Mouse (Mus musculus) olfactory bulb, adult 2 months (tissue): ENCODE results near the gene Cebpe. TPM values are rescaled to one million over a fixed set of nuclear protein-coding genes. Genes with fewer than 3 reads are reported as not detected.
A peak's percentile ranks its signal among the peaks of the same experiment; 100 is the strongest.

ENCODE experiments used
- H3K27ac ChIP-seq: fragments of 200-500 bp; 2 replicates; pipeline ENCODE4 v1.5.1; 2012; ENCODE audit warnings: low read depth, low read length; ENCODE audit not compliant: insufficient read depth
- H3K4me1 ChIP-seq: fragments of 200-500 bp; 2 replicates; pipeline ENCODE4 v1.6.1; 2012; ENCODE audit warnings: low read length; ENCODE audit not compliant: control insufficient read depth, insufficient read depth
- H3K4me3 ChIP-seq: fragments of 200-500 bp; 2 replicates; pipeline ENCODE4 v1.5.1; 2012; ENCODE audit warnings: mild to moderate bottlenecking, low read depth, low read length, moderate library complexity; ENCODE audit not compliant: insufficient read depth
- CTCF ChIP-seq: fragments of 200-500 bp; IDR thresholded peaks from 2 replicates; pipeline ENCODE4 v1.5.1; 2012; ENCODE audit warnings: low read depth, mild to moderate bottlenecking, low read length, moderate library complexity; ENCODE audit not compliant: insufficient read depth
- POLR2A ChIP-seq: fragments of 200-500 bp; IDR thresholded peaks from 2 replicates; pipeline ENCODE4 v1.6.1; 2012; ENCODE audit warnings: mild to moderate bottlenecking, low read depth, low read length, moderate library complexity; ENCODE audit not compliant: insufficient read depth
- WGBS: fragments of 180-500 bp; shearing (Covaris S2); methylation state at CpG from one replicate; pipeline ENCODE4 v1.1.7; 2018; 5-methylcytosine and 5-hydroxymethylcytosine counted together
- polyA plus RNA-seq: library from polyadenylated mRNA; stranded (reverse); fragments of >200 nt; gene quantifications from 2 replicates; pipeline ENCODE4 v1.2.4, GENCODE M21; 2012; ENCODE audit warnings: low replicate concordance; ENCODE audit not compliant: missing spikeins, insufficient read depth, insufficient read length

Cebpe gene
- polyA plus RNA-seq, 1 experiment = not detected

- no peak overlapping the region for H3K27ac ChIP-seq
- H3K4me1 ChIP-seq = peaks cover 6% of the 10 kb centered on the region
- no peak for TF ChIP-seq CTCF
- TF ChIP-seq POLR2A = no peak
- 81% methylated on average over 8 of the region's 8 CpGs for WGBS
- no peak overlapping the region for H3K4me3 ChIP-seq
These were observed 887 bp upstream of the Cebpe start for GRCm38 (mm10) chr14:54712861-54713260.

GRCm38 (mm10) chr14:54709054-54709453 lies 2.9 kb downstream of the Cebpe start:
- Histone ChIP-seq H3K27ac (no peak overlapping the region), H3K4me1 (peaks cover 2% of the 10 kb centered on the region; the same call in 1 of the 2 replicates), H3K4me3 (no peak overlapping the region)
- no peak for TF ChIP-seq CTCF
- no peak for TF ChIP-seq POLR2A
- 95% methylated on average over 9 of the region's 9 CpGs for WGBS

- WGBS = 65% methylated on average over 17 of the region's 17 CpGs
- TF ChIP-seq CTCF (no peak), POLR2A (no peak)
- H3K4me1 ChIP-seq = no peaks in the 10 kb centered on the region
- no peak overlapping the region for H3K4me3 ChIP-seq
- H3K27ac ChIP-seq = no peak overlapping the region
These were observed 5.2 kb downstream of the Cebpe start for GRCm38 (mm10) chr14:54706589-54707320.

DNA sequence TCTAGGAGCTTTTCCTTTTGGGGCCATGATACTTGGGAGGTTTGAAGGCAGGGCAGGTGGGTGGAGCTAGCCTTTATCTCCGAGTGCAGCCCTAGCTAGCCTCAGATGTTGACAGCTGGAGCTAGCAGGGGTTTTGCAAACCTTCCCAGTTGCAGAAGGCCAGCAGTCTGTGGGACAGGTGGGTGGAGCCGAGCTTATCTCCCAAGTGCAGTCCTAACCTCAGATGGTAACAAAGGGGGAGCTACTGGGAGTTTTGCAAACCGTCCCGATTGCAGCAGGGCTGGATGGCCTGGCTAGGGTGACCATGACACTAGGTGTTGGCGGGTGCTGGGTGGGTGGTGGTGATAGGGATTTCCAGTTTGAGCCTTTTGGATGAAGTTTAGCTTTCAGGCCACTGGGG lies 6.1 kb downstream of the Cebpe start:
- TF ChIP-seq CTCF (no peak), POLR2A (no peak)
- WGBS = 70% methylated on average over 5 of the region's 5 CpGs
- H3K27ac ChIP-seq = no peak overlapping the region
- no peak overlapping the region for H3K4me3 ChIP-seq
- no peaks in the 10 kb centered on the region for H3K4me1 ChIP-seq

DNA sequence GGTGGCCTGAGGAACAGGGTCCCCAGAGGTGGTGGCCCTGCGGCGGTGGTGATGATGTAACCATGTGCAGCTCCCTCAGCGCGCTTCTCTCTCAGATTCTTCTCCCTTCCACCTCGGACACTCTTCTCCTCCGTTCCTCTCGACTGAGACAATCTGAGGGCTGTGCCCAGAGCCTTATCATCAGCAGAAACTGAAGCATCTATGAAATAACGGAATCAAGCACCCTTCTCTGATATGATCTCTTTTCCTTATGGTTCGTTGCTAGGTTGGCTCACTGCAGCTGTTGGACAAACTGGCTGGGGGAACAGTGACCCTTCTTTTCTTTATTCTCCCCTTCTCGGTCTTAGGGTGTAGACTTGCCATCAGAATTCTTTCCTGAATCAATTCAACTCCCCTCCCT lies 8.8 kb downstream of the Cebpe start:
- no peak overlapping the region for H3K27ac ChIP-seq
- H3K4me1 ChIP-seq = no peaks in the 10 kb centered on the region
- H3K4me3 ChIP-seq = no peak overlapping the region
- TF ChIP-seq CTCF = no peak
- TF ChIP-seq POLR2A = no peak
- 66% methylated on average over 10 of the region's 10 CpGs for WGBS

- no peaks in the 10 kb centered on the region for H3K4me1 ChIP-seq
- TF ChIP-seq CTCF = peak; percentile 79
- TF ChIP-seq POLR2A = no peak
These were observed 10.7 kb downstream of the Cebpe start for GRCm38 (mm10) chr14:54701298-54701697.

GRCm38 (mm10) chr14:54699586-54699985 lies 12.4 kb downstream of the Cebpe start:
- Histone ChIP-seq H3K4me1 (no peaks in the 10 kb centered on the region), H3K27ac (no peak overlapping the region), H3K4me3 (no peak overlapping the region)
- WGBS = 63% methylated on average over 3 of the region's 3 CpGs
- no peak for TF ChIP-seq POLR2A
- TF ChIP-seq CTCF = no peak

More at GRCm38 (mm10) chr14:54701298-54701697, 10.7 kb downstream of the Cebpe start:
- no peak overlapping the region for H3K4me3 ChIP-seq
- 16% methylated on average over 6 of the region's 6 CpGs for WGBS
- no peak overlapping the region for H3K27ac ChIP-seq

DNA sequence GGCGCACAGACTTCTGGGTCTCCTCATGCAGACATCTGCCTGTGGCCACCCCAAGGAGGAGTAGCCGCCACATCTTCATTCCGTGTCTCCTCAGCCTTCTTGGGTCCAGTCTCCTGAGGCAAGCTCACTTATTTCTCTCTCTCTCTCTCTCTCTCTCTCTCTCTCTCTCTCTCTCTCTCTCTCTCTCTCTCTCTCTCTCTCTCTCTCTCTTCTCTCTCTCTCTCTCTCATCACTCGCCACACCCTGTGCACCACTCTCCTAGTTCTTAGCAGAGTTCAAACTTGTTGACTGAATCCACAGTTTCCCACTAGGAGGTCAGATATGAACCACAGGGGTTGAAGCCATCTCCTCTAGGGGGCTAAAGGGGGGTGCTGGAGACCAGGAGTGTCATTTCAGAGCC lies 13.2 kb downstream of the Cebpe start, which contains the start of gene Gm29776:
TSS of gene Gm29776 (minus strand) at position 101 of the 400 bp plus-strand sequence.
- 79% methylated on average over 4 of the region's 4 CpGs for WGBS

GRCm38 (mm10) chr14:54696752-54697151 lies 15.2 kb downstream of the Cebpe start:
- H3K4me3 ChIP-seq = no peak overlapping the region
- H3K4me1 ChIP-seq = no peaks in the 10 kb centered on the region
- no peak for TF ChIP-seq POLR2A
- no peak for TF ChIP-seq CTCF
- no peak overlapping the region for H3K27ac ChIP-seq
- 91% methylated on average over 4 of the region's 4 CpGs for WGBS

More for the DNA sequence above, 13.2 kb downstream of the Cebpe start, which contains the start of gene Gm29776:
- no peak within 1 kb of the TSS for H3K27ac ChIP-seq
- no peaks in the 10 kb centered on the region for H3K4me1 ChIP-seq
- TF ChIP-seq POLR2A (no peak), CTCF (no peak)
- H3K4me3 ChIP-seq = no peak within 1 kb of the TSS
